Mouse (Mus musculus) thymus, postnatal 36 days (tissue): ENCODE measurements at regions not wholly inside any gene's neighbourhood (a gene's known extent, or its start where the extent isn't known, plus 50 kb on each side); places are given as distances from the start of the nearest gene placed in this dataset.

ENCODE experiments used
- DNase-seq, 2 experiments: peaks; one replicate each; pipeline ENCODE4 v3.0.0; 2022; ENCODE audit warnings: mixed read lengths in 2 of 2

DNA sequence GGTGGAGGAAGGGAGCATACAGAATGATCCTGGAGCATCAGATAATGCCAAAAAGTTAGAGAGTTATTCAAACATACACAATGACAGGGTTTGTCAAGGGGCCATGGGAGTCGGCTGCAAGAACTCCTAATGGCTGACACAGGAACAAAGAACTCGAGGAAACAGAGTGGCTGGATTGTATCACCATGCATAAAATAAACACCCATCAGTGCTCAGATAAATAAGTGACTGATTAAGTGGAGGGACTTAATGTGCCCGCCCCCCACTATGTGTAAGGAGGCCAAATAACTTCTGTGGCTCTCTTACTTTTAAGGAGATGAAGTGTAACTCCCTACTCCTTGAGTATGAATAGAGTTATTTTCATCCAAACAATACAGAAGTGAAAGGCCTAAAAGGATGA, 220.1 kb upstream of the 9630041A04Rik start:
- DNase-seq: no peak

DNA sequence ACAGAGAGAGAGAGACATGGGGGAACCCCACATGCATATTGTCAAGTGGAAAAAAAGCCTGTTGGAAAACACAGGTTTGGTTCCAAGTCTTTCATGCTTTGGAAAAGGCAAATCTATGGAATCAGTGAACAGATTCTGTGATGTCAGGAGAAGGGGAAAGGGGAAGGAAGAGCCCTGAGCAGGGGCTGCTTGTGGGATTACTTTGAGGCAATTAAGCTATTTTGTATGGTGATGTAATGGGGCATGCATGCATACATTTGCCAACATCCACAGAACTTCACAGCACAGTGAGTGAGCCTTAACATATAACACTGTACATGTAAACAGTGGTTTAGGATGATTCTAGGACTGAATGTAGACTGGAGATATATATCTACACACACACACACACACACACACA, 221.0 kb upstream of the 9630041A04Rik start:
- DNase-seq: no peak

DNA sequence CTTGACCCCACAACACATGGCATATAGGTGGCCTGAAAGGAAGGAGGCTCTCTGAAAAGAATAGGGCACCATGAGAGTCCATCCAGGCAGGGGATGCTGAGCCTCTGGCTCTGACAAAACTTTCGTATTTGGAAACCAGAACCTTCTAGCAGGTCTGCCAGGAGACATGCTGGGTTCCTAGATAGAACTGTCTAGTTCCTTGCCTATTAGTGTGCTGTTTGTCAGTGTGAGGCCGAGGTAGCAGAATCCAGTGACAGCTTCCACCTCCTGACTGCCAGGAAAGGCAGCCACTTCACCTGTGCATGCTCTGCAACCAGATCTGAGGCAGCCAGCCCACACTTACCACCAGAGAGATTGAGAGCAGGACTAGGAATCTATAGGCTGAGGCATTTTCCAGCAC, 245.4 kb upstream of the 9630041A04Rik start:
- DNase-seq: no peak

DNA sequence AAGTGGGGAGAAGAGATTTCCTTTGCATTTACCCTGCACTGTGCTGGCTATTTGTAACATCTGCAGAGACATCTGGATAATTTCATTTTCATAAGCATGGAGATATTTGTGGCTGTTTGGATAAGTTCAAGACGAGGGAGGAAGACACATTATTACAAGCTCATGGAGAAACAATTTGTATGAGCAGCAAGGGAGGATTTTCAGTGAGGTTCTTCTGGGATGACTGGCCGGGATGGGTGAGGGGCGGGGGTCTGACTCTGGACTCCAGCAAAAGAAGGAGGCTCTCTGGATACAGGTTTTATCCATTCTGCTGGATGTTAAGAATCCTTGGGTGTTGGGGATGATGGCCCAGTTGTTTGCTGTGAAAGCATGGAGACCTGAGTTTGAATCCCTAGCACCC, 246.5 kb upstream of the 9630041A04Rik start:
- DNase-seq: no peak

DNA sequence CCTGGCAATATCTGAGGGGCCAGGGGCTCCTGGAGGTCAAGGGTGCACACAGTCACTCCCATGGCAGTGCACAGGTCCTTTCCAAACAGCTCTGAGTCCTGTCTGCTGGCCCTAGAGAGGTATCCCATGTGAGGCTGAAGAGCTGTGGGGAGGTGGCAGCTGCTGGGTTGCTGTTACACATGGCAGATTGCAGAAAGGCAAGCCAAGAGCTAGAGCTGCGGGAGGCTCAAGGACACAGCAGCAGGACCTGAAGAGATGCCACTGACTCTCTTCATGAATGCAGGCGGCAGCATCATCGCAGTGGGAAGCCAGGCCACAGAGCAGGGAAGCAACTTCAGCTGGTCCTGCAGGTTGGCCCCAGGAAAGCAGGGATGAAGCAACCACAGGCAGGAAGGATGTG, 247.7 kb upstream of the 9630041A04Rik start:
- DNase-seq: no peak

DNA sequence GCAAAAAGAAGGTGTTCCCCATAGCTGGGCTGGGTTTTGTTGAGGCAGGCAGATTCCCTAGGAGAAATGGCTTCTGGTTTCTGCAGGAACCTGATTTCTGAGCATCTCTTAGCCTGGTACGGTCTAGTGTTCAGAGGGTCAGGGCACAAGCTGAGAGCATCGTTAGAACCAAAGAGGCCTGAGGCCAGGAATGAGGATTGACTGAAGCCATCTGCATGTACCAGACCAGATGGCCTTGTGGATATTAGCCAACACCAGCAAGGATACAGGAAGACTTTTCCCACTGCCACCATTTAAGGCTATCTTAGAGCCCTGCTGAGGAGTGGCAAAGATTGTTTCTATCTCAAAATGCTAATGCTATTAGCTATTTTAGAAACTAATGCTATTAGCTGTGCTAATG, 248.2 kb upstream of the 9630041A04Rik start:
- no peak for DNase-seq

DNA sequence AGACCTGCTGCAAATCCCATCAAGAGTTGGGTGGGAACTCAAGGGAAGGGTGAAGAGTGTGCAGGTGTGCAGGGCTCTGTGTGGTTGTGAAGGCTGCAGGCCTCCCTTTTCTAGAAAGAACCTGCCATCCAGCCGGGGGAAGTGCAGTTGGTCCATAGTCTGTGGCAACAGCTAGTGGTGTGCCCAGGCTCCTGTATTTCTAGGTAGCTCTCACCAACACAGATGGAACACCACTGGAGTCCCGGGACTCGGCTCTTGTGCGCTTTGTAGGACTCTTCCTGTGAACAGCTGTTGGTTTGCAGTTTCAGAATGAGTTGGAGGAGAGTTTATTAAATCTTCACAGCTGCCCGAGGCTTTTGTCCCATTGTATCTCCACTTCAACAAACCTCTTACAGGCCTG, 248.7 kb upstream of the 9630041A04Rik start:
- no peak for DNase-seq

DNA sequence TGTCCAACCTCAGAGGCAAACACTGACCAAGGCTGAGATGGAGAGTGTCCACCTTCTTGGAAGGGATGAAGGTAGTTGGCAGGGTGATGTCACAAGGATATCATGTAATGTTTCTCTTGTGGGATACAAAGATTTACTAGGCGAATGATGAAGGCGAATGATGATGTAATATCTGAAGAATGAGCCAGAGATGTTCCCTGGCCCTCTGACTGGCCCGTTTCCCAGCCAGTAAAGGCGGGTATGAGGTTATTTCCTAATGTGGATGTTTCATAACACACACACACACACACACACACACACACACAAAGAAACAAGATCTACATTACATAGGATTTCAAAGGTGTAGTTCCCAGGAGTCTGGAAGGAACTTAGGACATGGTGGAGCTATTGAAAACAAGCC, 249.1 kb upstream of the 9630041A04Rik start:
- no peak for DNase-seq

DNA sequence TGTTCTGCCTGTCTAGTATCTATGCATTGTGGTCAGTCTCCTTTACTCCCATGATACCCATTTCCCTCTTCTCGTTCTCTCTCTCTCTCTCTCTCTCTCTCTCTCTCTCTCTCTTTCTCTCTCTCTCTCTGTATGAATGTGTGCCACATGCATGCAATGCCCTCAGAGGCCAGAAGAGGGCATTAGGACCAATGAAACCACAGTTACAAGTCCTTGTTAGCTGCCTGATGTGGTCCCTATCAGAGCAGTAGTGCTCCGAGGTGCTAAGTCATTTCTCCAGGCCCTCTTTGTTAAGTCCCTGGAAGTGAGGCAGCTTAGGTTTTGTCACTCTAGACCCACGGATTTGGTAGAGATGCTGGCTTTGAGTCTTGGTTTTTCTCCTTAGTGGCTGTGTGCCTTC, 250.2 kb upstream of the 9630041A04Rik start:
- no peak for DNase-seq

DNA sequence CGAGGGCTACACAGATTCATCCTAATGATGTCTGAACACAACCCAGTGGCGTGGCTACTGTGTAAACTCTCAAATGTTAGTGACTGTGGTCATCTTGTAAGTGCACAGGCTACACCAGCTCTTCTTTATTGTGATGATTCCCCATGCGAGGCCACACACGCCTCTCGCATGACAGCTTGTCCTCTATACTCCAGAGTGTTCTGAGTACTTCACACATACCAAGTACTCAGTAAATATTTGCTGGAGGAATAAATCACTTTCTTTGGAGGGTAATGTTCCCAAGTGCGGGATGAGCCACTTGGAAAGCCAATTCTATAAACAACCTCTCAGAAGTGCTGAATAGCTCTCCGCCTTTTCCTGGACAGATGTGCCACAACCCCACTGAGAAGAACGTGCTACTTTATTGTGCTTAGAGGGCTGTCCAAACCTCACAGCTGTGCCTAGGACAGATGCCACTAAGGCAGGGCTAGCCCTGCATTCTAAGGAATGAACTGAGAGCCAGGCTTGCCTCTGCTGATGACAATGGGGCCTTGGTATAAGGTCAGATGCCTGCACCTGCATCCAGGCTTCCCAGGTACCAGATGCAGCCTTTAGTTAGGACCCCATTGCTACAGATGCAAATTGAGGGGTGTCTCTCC, 250.7 kb upstream of the 9630041A04Rik start:
- no peak for DNase-seq

DNA sequence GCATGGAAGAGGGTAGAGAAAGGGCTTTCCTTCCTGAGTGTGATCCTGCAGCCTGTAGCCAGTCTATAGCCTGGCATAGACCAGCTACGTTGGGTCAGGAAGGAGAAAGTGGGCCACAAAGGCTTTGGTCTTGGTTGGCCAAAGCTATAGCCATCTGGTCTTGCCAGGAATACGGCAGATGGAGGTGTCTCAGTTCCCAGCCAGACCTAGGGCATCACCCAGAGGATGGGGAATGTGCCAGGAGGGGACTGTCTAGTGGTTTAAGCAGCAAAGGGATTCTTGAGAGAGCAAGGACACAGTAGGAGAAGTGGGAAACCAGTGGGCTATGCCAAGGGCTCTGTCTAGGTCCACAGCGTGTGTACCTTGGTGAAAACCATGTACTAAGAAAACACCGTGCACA, 251.3 kb upstream of the 9630041A04Rik start:
- DNase-seq: no peak

DNA sequence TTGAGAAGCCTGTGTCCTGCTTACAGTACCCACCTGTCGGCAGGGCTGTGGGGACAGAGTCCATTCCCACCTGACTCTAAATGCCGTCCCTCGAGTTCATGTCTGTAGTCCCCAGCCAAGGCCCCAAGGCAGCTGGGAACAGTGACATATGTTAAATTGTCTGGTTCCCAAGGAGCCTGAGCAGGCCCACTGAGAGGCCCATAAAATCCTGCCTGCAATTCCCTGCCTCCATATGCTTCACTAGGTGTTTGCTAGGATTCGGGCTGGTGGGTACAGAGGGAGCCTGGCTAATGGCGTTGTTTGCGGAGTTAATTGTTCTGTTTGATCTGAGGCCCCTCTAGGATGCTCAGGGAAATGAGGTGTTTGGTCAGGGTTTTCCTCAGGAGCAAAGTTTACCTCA, 258.8 kb upstream of the 9630041A04Rik start:
- DNase-seq: no peak

DNA sequence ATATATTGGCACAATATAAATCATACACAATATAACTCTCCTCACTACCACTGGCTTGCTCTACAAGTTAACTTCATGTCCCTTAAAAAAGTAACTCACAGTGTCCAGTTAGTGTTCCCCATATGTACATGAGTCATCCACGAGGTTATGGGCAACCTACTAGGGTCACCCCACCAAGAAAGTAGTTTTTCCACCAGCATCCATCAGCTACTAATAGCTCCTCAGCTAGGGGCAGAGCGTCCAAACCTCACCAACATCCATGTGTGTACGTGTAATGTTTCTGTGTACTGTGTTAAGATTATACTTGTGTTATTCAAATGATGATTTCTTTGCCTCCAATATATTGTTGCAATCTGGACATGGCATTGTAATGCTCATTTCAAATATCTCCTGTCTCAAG, 264.7 kb upstream of the 9630041A04Rik start:
- DNase-seq: no peak

DNA sequence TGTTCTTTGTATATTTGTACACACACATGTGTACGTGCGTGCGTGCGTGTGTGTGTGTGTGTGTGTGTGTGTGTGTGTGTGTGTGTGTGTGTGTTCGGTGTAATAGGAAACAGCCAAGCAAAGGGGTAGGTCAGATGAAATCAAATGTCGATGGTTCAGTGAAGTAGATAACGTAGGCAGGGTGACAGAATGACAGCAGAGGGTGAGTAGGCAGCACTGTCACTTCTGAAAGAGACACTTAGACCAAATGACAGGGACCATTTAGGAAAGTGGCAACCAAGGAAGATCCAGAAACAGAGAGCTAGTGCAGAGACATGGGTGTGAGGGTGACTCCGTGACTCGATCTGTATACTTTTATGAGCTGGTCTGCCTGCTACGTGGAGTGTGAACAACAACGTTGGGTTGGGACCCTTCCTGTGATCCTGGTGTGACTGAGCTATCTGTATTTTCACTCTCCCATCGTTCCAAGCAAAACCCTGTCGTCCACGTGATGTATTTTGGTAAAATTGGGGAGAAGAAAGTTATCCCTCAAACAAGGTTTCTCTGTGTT, 266.5 kb upstream of the 9630041A04Rik start:
- DNase-seq: no peak

DNA sequence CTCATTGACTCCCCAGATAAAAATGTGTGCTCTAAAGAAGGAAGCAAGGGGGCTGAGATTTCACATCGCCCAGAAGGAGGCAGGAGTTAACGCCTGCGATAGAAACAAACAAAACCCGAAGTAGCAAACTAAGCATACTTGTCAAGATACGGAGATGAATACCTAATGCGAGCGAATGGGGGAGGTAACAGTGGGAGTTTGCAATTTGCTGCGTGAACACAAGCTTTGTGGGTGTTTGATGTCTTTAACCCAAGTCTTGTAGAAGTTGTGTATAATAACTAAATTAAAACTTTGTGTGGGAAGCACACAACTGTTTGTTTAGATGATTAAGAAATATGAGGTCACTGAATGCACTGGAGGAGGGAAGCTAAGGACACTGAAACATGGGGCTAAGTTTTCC, 269.0 kb upstream of the 9630041A04Rik start:
- DNase-seq: no peak

DNA sequence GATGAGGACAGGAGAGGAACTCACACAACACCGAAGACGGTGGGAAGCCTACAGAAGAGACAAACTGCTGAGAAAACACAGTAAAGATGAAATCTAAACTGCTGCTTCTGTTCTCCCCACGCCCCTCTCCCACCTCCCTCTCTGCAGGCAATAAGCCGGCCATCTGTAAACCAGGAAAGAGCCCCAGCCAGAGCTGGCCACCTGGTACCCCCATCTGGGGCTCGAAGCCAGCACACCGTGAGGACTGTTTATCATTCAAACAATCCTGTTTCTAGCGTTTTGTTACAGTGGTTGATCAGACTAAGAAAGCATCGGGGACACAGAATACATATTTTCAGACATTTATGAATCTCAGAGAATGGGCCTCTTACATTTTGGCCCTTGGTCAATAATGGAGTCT, 270.0 kb upstream of the 9630041A04Rik start:
- no peak for DNase-seq

DNA sequence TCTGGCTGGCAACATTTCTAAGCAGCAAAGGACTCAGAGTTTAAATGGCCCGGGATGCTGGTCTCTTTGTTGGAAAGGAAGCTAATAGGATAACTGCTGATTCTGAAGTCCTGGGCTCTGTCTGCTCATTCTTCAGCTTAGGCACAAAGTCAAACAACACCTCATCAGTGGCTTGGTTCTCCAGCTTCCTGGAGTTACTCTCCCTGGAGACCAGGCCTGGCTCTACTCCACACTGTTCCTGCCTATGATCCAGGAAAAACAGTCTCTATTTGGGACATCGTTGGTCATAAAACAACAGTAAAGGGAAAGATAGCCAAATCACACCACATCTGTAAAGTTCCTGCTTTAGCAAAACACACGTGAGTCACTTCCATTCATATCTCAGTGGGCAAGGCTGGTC, 271.3 kb upstream of the 9630041A04Rik start:
- no peak for DNase-seq

DNA sequence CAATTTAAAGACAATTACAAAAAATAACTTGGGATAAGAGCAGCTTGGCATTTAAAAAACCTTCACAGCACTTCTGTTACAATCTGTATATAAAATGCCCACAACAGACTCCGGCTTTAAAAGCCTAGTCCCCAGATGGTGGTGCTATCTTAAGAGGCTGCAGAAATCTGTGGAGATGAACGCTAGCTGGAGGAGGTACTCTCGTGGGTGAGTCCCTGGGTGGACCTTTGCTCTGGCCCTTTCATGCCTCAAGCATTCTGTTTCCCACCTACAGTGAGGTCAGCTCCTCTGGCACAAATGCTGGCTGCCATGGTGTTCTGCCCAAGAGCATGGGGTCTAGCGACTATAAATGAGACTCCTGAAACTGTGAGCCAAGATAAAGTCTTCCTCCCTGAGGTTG, 280.6 kb upstream of the 9630041A04Rik start:
- no peak for DNase-seq

DNA sequence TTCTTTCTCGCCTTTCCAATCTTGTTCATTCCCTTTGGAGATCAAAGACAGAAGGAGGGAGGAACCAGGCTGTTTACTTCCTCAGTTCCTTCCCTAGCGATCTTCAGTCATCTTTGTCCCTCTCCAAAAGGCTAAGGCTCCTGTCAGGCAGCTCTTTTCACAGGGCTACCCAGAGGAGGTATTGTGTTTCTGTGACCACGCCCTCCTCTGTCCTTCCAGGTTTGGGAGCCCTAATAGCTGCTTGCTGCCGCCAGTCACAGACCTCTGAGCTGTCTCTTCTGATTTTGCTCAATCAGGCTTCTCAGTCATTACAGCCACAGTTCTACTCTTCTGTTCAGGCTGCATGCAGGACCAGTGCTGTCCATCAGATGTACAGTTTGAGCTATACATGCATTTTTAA, 290.9 kb upstream of the 9630041A04Rik start:
- no peak for DNase-seq

DNA sequence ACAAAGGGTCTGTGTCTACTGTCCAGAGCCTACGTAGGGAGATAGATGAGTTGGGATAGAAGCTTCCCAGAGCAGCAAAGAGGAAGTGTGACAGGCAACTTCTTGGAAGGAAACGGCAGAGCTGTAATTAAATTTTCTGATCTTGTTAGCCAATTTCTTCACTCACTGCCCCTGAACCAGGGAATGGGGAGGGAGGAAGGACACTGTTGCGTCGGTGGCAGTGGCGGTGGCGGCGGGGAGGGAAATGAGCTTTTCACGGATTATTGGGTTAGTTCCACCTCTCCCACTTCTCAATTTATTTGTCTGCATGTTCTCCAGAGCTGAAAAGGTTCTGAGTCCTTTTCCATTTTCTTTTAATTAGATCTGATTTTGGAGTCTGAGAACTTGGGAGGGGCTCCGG, 298.4 kb upstream of the 9630041A04Rik start:
- DNase-seq: no peak

DNA sequence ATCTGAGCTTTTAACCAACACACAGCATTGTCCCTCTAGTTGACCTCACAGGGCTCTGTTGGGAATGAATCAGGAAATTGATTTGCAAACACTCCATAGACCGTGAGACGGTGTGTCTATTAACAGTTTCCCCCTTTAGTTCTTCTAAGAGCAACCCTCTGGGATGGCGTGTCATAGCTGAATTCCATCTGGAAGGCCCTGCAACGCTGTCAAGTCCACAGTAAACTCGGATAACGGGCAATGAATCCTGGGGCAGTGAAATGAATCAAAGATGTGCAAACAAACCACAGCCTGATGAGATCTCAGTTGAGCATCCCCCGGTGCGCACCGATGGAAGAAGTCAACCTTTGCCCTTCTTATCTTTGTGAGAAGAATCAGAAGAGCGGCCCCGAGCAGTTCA, 302.3 kb upstream of the 9630041A04Rik start:
- no peak for DNase-seq

DNA sequence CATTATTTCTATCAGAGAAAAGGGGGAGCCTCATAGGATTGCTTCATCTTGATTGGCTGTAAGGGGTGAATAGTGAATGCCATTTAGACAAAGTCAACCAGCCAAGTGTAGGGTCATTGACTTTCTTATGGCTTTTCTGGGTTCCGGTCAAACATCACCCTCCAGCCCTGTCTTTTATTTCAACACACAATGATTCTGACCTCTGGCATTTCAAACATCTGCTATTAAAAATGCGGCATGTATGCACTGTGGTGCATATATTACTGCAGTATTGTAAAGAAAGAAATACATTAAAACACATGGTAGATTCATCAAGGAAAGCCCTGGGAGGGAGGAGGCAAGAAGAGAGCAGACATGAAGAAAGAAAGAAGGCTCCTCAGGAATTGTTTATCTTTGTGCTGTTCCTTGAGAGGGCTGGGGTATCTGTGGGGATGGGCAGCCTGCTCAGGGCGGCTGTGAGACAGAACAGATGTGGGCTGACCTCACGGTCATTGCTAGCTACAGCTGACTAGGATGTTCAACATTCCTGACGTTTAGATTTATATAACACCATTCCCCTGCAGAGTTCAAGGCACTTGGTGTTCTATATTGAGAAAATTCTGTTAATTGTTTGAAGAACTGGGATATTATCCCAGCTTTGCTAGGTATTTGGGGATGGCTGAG, 303.5 kb upstream of the Ppp2r3a start:
- no peak for DNase-seq

DNA sequence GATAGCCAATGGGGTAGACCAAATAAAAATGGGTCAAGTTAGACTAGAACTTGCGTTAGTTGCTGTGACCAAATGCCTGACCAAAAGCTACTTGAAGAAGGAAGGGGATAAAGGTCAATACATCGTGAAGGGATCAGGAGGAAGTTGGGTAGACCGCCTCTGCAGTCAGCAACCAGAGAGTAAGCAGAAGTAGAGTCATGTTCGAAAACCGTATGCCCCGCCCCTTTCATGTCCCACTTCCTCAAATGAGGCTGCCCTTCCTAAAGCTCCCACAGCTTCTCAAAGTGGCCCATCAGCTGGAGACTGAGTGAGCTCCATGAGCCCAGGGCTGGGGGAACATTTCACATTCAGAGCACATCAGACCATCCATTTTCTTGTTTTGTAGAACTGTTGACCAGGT, 301.2 kb upstream of the Ppp2r3a start:
- no peak for DNase-seq

DNA sequence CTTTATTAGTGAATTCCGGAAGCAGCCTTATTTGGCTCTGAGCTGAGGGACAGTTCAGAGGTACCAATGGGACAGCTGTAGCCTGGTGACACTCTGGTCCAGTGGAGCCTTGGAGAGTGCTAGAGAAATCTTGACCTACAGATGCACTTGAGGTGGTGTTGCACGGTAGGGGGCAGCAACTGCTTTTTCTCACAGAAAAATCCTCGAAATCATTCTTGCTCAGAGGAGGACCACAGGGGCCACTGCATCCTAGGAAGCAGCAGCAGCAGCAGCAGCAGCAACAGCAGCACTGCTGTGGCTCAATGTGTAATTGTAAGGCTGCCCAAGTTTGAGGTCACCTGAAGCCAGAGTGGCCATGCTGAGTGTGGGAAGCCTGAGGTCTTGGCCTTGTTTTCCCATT, 299.7 kb upstream of the Ppp2r3a start:
- no peak for DNase-seq
